Mouse (Mus musculus) midbrain, embryonic 11.5 days (tissue): ENCODE data around the gene Tnni2. TPM values are rescaled to one million over a fixed set of nuclear protein-coding genes. Genes with fewer than 3 reads are reported as not detected.
A peak's percentile ranks its signal among the peaks of the same experiment; 100 is the strongest.

ENCODE experiments used
- ATAC-seq: fragments of 200-750 bp; cut with Nextera tagmentation; 2 replicates; pipeline ENCODE4 v1.8.0; 2017; ENCODE audit warnings: moderate TSS enrichment, moderate library complexity; ENCODE audit not compliant: low FRiP score
- DNase-seq: peaks from one replicate; pipeline ENCODE4 v3.0.0; 2015; ENCODE audit warnings: low spot score; ENCODE audit errors: missing footprints
- H3K27ac ChIP-seq: fragments of 300-500 bp; sonication (generic); 2 replicates; pipeline ENCODE4 v1.5.1; 2014; ENCODE audit warnings: low read depth, low read length
- H3K27me3 ChIP-seq: fragments of 300-500 bp; sonication (generic); 2 replicates; pipeline ENCODE4 v1.6.1; 2014; ENCODE audit warnings: mild to moderate bottlenecking, low read length, moderate library complexity, mixed read lengths; ENCODE audit not compliant: control insufficient read depth, insufficient read depth
- H3K36me3 ChIP-seq: fragments of 300-500 bp; sonication (generic); 2 replicates; pipeline ENCODE4 v1.6.1; 2014; ENCODE audit warnings: mild to moderate bottlenecking, low read length, moderate library complexity, mixed read lengths; ENCODE audit not compliant: control insufficient read depth, insufficient read depth
- H3K4me1 ChIP-seq: fragments of 300-500 bp; sonication (generic); 2 replicates; pipeline ENCODE4 v1.6.1; 2014; ENCODE audit warnings: low read length; ENCODE audit not compliant: control insufficient read depth, insufficient read depth
- H3K4me2 ChIP-seq: fragments of 300-500 bp; sonication (generic); 2 replicates; pipeline ENCODE4 v1.6.1; 2014; ENCODE audit warnings: mild to moderate bottlenecking, moderate library complexity
- H3K4me3 ChIP-seq: fragments of 300-500 bp; sonication (generic); 2 replicates; pipeline ENCODE4 v1.5.1; 2014; ENCODE audit warnings: low read depth, low read length
- H3K9ac ChIP-seq: fragments of 300-500 bp; sonication (generic); 2 replicates; pipeline ENCODE4 v1.6.1; 2014; ENCODE audit warnings: low read length
- H3K9me3 ChIP-seq: fragments of 300-500 bp; sonication (generic); 2 replicates; pipeline ENCODE4 v1.6.1; 2016; ENCODE audit warnings: low read length; ENCODE audit not compliant: control insufficient read depth
- WGBS: fragments of 180-500 bp; shearing (Covaris S2); extraction: QIAGEN DNeasy Blood & Tissue Kit; methylation state at CpG from one replicate; pipeline ENCODE4 v1.1.7; 2014; 5-methylcytosine and 5-hydroxymethylcytosine counted together
- polyA plus RNA-seq: library from polyadenylated mRNA; unstranded; fragments of >200 nt; fragmentation: Nextera tagmentation; extraction: Ambion mirVana; gene quantifications from 2 replicates; pipeline ENCODE4 v1.2.1, GENCODE M21; 2014

Tnni2 gene
- polyA plus RNA-seq, 1 experiment from 2014 or later, result 0.96 TPM

- peak; percentile 38 for ATAC-seq
- peaks cover 18% of the 10 kb centered on the region for H3K4me1 ChIP-seq
- H3K9me3 ChIP-seq, result no peaks in the 10 kb centered on the region
Observed at GRCm38 (mm10) chr7:142481186-142481567, 39.6 kb downstream of the Tnni2 start.

GRCm38 (mm10) chr7:142481568-142482255, 40.1 kb downstream of the Tnni2 start:
- no peaks in the 10 kb centered on the region for H3K27me3 ChIP-seq
- peak; percentile 66 for ATAC-seq
- WGBS, result 1% methylated on average over 22 of the region's 22 CpGs

More at GRCm38 (mm10) chr7:142481186-142481567, 39.6 kb downstream of the Tnni2 start:
- peak overlapping the region; percentile 19; the same call in 1 of the 2 replicates for H3K4me3 ChIP-seq
- 7% methylated on average over 5 of the region's 5 CpGs for WGBS
- H3K4me2 ChIP-seq, result peak overlapping the region; percentile 46
- peak; percentile 97 for DNase-seq
- no peaks in the 10 kb centered on the region for H3K27me3 ChIP-seq
- peak overlapping the region; percentile 32 for H3K27ac ChIP-seq
- no peaks in the 10 kb centered on the region for H3K36me3 ChIP-seq
- H3K9ac ChIP-seq, result peak overlapping the region; percentile 77

GRCm38 (mm10) chr7:142482256-142482609, 40.6 kb downstream of the Tnni2 start:
- no peaks in the 10 kb centered on the region for H3K36me3 ChIP-seq
- WGBS, result 20% methylated on average over 6 of the region's 6 CpGs
- no peak for DNase-seq
- H3K27me3 ChIP-seq, result no peaks in the 10 kb centered on the region
- H3K27ac ChIP-seq, result peak overlapping the region; percentile 32; the same call in 1 of the 2 replicates
- no peaks in the 10 kb centered on the region for H3K9me3 ChIP-seq
- H3K4me3 ChIP-seq, result no peak overlapping the region
- peak; percentile 31 for ATAC-seq
- peak overlapping the region; percentile 46 for H3K4me2 ChIP-seq
- peak overlapping the region; percentile 77 for H3K9ac ChIP-seq
- H3K4me1 ChIP-seq, result peaks cover 23% of the 10 kb centered on the region

More at GRCm38 (mm10) chr7:142481568-142482255, 40.1 kb downstream of the Tnni2 start:
- DNase-seq, result peak; percentile 95
- Histone ChIP-seq H3K9me3 (no peaks in the 10 kb centered on the region), H3K4me1 (peaks cover 18% of the 10 kb centered on the region), H3K4me2 (peak overlapping the region; percentile 46), H3K27ac (peak overlapping the region; percentile 32), H3K4me3 (peak overlapping the region; percentile 19), H3K9ac (peak overlapping the region; percentile 77), H3K36me3 (no peaks in the 10 kb centered on the region)

GRCm38 (mm10) chr7:142483136-142483535, 41.5 kb downstream of the Tnni2 start:
- ATAC-seq (no peak), DNase-seq (peak; percentile 86)
- Histone ChIP-seq H3K4me2 (no peak overlapping the region), H3K4me1 (peaks cover 27% of the 10 kb centered on the region), H3K9me3 (no peaks in the 10 kb centered on the region), H3K36me3 (no peaks in the 10 kb centered on the region), H3K27ac (no peak overlapping the region; the same call in 1 of the 2 replicates), H3K4me3 (no peak overlapping the region), H3K9ac (0 out of 2 replicates have a peak overlapping the region, but pooled peaks have one; percentile 2), H3K27me3 (no peaks in the 10 kb centered on the region)
- 58% methylated on average over 11 of the region's 11 CpGs for WGBS

DNA sequence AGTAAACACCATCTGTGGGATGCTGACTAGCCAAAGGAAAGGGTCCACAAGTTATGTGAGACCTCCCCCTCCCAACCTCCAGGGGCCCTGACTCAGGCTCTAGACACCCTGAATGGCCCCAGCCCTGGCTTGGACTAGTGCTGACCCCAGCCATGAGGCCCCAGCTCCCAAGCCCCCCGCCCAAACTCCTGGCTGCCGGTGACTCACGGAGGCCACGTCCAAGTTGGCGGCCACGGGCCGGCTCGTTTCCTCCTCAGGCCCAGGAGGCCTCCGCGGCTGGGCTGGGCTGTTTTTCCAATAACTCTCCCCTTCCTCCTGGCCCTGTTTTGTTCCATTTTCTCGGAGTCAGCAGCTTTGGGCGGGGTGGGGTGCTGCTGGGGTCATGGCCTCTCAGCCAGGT, 43.2 kb downstream of the Tnni2 start:
- Histone ChIP-seq H3K4me3 (no peak overlapping the region), H3K9ac (no peak overlapping the region; the same call in 1 of the 2 replicates), H3K36me3 (no peaks in the 10 kb centered on the region), H3K27me3 (no peaks in the 10 kb centered on the region), H3K9me3 (no peaks in the 10 kb centered on the region), H3K4me2 (no peak overlapping the region), H3K4me1 (peaks cover 27% of the 10 kb centered on the region), H3K27ac (no peak overlapping the region)
- no peak for ATAC-seq
- WGBS, result 84% methylated on average over 12 of the region's 12 CpGs
- no peak for DNase-seq

DNA sequence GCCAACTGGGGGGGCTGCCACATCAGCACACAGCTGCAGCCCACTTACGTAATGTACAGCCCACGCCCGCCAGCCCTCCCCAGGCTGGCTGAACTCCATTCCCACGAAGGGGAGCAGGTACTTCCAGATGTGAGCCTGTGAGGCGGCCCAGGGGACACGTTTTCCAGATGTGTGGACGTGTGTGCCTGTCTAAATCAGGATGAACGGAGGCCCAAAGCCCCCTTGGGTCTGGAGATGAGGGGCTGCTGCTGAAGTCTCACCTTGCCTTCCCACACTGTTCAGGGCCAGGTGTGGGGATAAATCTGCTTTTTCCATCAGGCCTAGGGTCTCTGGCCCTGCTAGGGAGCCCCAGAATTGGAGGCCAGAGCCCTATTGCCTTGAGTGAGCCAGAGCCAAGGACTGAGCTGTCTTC, 45.1 kb downstream of the Tnni2 start:
- Histone ChIP-seq H3K4me3 (no peak overlapping the region), H3K4me2 (no peak overlapping the region), H3K27ac (no peak overlapping the region), H3K36me3 (no peaks in the 10 kb centered on the region), H3K9me3 (no peaks in the 10 kb centered on the region), H3K4me1 (peaks cover 22% of the 10 kb centered on the region), H3K9ac (peak overlapping the region; percentile 33; the same call in 1 of the 2 replicates), H3K27me3 (no peaks in the 10 kb centered on the region)
- DNase-seq, result no peak
- WGBS, result 79% methylated on average over 8 of the region's 8 CpGs
- ATAC-seq, result no peak

- Histone ChIP-seq H3K9me3 (no peaks in the 10 kb centered on the region), H3K4me3 (no peak overlapping the region), H3K36me3 (no peaks in the 10 kb centered on the region), H3K27ac (no peak overlapping the region), H3K4me2 (peak overlapping the region; percentile 30; the same call in 1 of the 2 replicates), H3K9ac (peak overlapping the region; percentile 33; the same call in 1 of the 2 replicates), H3K4me1 (peaks cover 15% of the 10 kb centered on the region), H3K27me3 (no peaks in the 10 kb centered on the region)
- ATAC-seq (peak; percentile 76), DNase-seq (peak; percentile 93)
- 15% methylated on average over 9 of the region's 9 CpGs for WGBS
Observed at GRCm38 (mm10) chr7:142487341-142487859, 45.8 kb downstream of the Tnni2 start.

DNA sequence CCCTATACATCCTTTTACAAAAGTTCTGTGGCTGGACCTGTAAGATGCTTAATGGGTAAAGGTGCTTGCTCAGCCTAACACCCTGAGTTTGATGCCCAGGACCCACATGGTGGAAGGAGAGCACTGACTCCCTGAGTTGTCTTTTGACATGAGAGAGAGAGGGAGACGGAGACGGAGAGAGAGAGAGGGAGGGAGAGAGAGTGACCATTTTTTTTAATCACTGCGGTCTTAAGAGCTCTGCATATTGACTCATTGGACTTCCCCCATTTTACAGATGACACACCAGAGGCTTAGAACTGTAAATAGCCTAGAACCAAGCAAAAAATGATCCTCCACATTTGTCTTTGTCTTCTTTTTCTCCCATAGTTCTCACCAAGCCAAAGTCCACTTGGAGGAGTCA, 46.4 kb downstream of the Tnni2 start:
- WGBS, result 71% methylated on average over 3 of the region's 3 CpGs

DNA sequence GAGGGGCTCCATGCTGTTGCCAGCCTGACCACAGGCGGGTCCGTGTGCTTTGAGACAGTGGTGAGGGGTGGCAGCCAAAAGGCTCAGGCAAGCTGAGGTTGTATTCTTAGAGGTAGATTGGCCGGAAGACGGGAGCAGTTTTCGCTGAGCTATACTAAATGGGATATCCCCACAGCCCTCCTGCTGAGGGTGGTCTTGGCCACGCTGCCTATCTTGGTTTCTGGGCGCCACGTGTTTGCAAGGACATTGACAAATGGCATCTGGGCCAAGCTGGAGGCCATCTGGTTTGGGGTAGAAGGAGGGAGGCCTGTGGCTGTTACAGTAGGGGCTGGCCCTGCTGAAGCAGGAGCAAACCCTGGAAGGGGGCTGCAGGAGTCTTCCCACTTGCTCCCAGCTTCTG, 51.9 kb downstream of the Tnni2 start:
- Histone ChIP-seq H3K4me3 (no peak overlapping the region), H3K9ac (no peak overlapping the region), H3K9me3 (no peaks in the 10 kb centered on the region), H3K4me1 (no peaks in the 10 kb centered on the region), H3K4me2 (no peak overlapping the region), H3K27me3 (no peaks in the 10 kb centered on the region), H3K36me3 (no peaks in the 10 kb centered on the region), H3K27ac (no peak overlapping the region)
- WGBS, result 90% methylated on average over 8 of the region's 8 CpGs
- DNase-seq (no peak), ATAC-seq (no peak)

More for the DNA sequence above, 46.4 kb downstream of the Tnni2 start:
- Histone ChIP-seq H3K4me3 (no peak overlapping the region), H3K9me3 (no peaks in the 10 kb centered on the region), H3K27me3 (no peaks in the 10 kb centered on the region), H3K27ac (no peak overlapping the region), H3K4me2 (no peak overlapping the region), H3K36me3 (no peaks in the 10 kb centered on the region), H3K9ac (no peak overlapping the region), H3K4me1 (peaks cover 11% of the 10 kb centered on the region)
- peak; percentile 81 for DNase-seq
- ATAC-seq, result no peak
